Mouse (Mus musculus): ENCODE results near the gene Myl12a.
A peak's percentile ranks its signal among the peaks of the same experiment; 100 is the strongest.

The Myl12a gene

DNA sequence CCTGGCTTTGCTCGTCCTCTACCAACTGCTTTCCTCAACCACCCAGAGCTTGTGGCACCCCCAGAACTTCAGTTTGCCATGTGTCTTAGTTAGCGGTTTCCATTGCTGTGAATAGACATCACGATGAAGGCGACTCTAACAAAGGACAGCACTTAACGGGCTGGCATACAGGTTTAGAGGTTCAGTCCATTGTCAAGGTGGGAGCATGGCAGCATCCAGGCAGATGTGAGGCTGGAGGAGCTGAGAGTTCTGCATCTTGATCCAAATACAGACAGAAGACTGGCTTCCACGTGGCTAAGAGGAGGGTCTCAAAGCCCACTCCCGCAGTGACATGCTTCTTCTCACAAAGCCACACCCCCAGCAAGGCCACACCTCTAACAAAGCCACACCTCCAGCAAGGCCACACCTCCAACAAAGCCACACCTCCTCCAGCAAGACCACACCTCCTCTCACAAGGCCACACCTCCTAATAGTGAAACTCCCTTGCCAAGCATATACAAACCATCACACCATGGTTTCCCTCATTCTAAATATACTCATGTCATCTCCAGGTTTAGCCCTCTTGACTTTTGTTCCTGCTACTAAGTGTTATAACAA, 8.1 kb upstream of the Myl12a start:
- DNase-seq = no peak

DNA sequence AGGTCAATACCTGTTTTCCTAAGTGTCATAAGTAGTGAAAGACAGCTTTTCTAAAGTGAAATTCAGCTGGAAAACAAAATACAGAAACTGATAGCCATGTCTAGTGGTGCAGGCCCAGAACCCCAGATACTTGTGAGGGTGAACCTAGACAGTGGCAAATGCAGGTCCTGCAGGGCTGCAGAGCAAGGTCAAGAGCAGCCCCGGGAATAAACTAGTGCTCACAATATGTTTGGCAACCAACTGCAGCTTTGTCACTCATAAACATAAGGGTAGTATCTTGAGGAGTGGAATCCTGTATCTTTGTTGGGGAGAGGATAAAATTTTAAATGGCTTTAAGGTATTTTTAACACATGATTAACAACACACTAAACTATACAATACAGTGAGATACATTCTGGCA, 7.1 kb upstream of the Myl12a start:
- DNase-seq = no peak

DNA sequence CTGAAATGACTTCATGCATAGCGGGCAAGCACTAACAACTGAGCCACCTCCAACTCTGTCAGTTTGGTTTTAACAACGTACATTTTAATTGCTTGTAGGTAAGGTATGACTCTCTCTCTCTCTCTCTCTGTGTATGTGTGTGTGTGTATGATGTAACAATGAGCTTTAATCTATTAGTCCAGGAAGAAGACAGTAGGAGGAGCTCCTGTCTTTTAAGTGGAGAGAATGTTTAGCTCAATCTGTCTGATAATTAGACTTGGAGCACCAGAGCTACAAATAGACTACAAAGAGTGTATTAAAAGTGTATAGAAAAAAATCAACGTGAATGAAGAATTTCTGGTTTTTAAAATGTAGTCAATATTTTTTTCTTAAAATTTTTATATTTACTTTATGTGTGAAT, 6.0 kb upstream of the Myl12a start:
- DNase-seq = no peak

DNA sequence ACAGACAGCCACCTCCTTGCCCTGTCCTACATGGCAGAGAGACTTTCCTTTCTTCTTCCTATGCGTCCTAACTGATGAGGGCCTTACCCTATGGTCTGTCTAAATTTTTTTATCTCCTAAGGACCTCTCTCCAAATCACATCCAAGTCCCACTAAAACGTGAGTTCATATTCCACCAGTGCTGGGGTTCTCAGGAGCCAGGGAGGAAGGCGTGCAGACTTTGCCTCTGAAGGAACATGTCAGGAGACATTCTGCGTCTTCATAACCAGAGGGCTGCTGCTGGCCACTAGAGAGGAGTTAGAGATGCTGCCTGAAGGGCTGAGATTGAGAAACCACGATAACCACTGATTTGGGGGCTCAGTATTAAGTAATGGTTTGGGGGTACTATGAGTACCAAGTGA, 4.3 kb upstream of the Myl12a start:
- no peak for DNase-seq

DNA sequence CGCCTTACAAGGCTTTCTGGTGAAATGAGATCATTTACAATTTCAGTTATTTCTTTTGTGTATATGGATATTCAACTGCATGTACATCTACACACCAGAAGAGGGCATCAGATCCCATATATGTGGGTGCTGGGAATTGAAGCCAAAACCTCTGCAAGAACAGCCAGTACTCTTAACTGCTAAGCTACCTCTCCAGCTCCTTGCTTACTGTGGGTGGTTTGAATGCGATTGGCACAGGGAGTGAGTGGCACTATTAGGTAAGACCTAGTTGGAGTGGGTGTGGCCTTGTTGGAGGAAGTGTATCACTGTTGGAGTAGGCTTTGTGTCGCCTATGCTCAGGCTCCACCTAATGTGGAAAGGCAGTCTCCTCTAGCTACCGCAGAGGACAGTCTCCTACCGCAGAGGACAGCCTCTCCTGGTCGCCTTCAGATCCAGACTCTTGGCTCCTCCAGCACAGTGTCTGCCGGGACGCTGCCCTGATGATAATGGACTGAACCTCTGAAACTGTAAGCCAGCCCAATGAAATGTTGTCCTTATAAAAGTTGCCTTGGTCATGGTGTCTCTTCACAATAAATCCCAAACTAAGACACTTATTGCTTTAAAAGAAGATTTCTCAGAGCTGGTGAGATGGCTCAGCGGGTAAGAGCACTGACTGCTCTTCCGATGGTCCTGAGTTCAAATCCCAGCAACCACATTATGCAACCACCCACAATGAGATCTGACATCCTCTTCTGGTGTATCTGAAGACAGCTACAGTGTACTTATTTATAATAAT, 1.7 kb upstream of the Myl12a start:
- no peak for DNase-seq

DNA sequence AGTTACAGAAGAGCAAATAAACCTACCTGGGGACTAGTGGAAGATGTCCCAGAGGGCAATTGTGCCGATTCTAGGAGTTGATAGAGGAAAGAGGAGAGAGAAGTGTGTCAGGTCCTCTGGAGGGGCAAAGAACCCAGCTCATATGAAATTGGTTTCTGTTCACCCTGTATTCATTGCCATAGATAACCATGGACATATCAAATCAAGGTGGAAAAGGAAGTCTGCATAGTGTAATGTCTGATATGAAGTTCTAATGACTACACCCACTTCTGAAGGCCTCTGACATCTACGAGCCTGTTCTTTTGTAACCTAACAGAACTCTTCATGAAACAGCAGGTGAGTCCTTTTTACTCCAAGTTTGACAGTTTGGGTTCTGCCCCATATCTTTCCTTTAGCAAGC, 1.0 kb upstream of the Myl12a start:
- no peak for DNase-seq

DNA sequence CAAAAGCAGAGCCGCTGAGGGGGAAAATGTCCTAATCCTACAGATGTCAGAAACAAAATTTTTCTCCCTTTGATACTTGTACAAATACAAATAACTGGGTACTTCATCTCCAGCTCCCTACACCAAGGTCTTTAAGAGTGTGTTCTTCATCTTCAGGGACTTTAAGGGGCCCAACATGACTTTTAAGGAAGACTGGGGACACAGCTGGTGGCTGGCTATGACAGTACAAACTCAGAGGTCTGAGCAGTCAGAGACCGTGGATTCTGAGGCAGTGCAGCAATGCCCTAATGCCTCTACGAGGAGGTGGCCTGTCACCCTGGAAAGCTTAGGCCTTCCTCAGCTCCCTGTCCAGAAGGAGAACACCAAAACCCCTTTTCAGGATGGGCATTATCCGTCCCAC, 434 bp upstream of the Myl12a start:
- DNase-seq = no peak

DNA sequence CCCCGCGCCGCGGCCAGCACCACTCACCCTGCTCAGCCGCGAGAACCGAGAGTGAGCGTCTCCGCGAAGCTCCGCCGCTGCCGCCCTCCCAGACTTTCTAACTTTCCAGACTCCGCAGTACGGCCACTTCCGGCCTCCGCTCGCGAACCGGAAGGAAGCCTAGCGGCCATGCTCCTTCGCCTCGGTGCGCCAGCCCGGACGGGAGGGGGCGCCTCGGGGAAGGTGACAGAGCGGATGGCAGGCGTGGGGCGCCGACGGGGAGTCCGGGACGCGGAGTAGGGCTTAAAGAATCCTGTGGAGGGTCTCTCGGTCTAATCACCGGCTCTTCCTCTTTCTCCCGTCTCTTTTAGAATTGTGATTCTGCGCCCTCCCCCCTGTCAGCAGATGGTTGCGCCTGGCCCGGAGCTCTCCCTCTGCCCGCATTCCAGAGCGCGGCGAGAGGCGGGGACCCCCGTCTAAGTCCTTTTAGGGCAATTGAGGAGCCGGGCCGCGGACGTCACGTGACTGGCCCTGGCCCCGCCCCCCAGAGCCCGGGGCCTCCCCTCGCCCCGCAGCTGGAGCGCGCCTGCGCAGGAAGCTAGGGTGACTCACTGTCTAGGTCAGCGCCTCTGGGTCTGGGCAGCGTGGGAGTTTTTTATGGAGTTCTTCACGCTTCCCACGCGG, 466 bp downstream of the Myl12a start, which contains the start of gene Myom1:
Gene Myom1, plus strand, starts transcription at position 553 of the 663 bp plus-strand sequence.
- DNase-seq = peak; percentile 99

DNA sequence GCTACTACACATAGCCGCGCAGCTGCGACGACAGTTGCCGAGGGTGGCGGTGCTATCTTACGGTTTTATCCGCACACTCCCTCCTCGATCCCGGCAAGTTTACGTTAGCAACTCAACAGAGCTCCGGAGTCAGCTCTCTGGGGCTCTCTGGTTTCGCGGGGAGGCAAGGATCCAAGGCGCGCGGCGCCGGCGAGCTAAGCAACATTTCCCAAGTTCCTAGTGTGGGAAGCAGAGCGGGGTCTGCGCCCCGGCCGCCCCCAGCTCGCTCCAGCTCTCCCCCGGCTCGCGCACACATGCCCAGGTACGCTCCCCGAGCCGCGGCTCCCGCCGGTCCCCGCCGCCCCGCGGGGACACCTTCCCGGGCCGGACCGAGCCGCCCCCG, 988 bp downstream of the Myl12a start:
- peak; percentile 69 for DNase-seq

DNA sequence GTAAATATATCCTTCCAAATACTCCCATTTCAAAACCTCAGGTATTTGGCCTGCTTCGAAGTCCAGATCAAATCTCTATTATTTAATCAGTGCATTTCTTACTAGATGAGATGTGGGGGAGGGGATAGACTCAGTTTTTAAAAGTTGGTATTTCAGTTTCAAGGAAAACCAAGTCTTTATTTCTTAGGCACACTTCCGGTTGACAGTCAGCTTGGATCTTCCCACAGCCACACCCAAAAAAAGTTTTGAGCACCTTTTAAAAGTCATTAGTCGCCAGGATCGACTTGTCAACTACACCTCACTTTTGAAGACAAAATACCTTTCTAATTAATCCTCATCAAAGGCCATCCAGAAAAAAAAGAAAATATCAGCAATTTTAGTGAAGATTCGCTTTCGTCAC, 1.6 kb downstream of the Myl12a start:
- no peak for DNase-seq

DNA sequence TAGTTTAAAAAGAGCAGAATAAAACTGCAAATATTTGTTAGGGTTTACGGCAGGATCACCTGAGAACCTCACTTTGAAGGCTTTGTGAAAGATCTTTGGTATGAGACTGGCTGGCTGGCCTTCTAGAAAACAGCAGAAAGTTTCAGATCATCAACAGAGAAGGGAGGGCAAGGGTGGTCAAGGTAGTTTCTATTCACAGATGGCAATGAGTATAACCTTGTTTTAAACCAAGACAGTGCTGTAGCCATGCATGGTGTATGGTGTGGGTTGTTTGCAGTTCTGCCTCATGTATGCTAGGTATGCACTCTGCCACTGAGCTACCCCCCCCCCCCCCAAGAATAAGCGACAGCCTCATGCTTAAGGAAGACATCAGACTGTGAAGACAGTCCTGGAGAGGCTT, 2.4 kb downstream of the Myl12a start:
- no peak for DNase-seq

DNA sequence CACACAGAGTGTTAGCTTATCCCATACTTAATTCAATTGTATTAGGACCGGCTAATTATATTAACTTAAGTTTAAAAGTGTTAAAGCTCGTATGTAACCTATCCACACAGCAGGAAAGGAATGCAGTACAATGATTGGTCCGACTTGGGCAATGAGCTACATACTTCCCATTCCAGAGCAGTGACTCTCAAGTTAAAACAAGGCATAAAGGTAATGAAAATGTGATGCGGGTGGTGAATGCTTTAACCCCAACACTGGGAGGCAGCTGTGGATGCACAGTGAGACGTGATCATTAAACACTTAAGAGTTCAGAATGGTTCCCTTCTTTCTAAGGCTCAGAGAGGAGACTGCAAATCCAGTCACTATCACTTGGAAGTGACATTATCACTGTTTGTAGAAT, 3.5 kb downstream of the Myl12a start:
- no peak for DNase-seq

DNA sequence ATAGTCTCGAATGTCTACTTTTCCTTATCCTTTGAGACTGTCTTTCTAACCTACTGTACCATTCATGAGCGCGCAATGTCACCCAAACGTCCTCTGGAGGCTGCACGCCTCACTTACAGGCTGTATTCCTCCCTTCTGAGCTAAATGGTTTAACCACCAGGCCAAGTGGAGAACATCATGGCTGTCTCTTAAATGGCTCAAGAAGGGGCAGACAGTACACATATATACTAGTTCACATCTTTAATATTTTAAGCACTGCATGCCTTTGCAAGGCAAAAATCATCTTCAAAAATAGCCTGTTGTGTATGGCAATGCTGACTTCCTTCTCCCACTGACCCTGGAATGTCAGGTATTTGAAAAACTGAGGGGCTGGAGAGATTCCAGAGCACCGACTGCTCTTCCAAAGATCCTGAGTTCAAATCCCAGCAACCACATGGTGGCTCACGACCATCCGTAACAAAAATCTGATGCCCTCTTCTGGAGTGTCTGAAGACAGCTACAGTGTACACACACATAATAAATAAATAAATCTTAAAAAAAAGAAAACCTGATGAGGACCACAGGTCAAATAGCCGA, 4.2 kb downstream of the Myl12a start:
- no peak for DNase-seq

DNA sequence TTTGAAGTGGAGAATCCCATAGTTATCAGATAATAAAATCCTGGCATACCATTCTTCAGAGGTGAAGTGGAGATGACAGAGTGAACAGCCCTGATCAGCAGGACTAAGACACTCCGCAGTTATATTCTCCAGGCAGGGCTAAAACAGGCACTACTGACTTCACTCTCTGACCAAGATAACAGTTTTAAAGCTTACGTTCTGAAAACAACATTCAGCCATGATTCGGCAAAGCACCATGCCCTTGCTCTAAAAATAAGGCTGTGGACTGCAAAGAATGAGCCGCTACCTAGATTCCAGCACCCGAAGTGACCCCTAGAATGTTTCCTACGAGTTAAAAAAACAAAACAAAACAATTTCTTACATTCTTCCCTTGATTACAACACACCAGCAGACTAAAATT, 4.8 kb downstream of the Myl12a start:
- no peak for DNase-seq

DNA sequence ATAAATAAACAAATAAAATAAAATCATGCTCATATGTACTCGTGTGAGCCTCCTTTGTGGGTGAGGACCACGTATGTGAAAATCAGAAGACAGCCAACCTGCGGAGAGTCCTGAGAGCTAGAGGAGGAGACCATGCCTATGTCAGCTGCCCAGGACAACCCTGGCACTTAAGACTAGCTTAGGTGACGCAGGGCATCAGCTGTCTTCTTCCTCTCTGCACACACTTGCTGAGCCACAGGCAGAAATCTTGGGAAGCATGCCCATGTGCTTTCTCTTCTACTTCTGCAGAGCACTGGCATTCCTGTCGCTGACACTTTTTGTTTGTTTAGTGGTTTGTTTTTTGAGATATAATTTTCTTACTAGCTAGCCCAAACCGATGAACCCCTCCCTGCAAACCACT, 7.1 kb downstream of the Myl12a start:
- DNase-seq = no peak

DNA sequence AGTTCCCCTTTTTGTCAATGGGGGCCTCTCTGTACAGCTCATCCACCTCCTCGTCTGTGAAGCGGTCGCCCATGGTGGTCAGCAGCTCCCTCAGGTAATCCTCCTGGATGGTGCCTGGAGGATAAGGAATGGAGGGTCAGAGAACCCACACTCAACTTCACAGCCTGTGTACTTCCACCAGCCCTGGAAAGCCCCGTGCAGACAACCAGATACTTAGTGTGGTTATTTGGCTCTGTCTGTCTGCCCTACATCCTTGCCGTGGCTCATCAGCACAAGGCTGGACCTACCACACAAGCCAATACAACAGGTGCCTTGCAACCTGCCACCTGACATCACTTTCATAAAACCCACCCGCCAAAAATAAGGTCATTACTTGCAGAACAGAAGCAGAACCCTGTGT, 8.0 kb downstream of the Myl12a start:
- no peak for DNase-seq

DNA sequence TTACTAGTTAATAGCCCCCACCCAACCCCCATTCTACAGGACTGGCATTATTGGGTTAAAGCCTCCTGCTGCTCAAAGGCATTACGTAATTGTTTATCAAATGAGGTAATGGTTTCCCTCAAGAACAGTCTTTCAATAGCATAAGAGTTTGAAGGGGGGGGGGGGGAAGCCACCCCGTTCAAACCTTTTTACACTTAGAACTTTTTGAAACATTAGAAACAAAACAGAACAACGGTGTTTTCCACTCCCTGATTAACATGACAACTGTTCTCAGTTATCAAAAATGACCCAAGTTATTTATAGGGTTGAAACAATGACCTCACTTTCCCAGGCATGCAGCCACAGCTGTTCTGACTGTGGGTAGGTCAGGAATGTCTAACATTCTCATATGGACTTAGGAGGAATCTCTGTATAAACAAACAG, 9.3 kb downstream of the Myl12a start:
- no peak for DNase-seq

DNA sequence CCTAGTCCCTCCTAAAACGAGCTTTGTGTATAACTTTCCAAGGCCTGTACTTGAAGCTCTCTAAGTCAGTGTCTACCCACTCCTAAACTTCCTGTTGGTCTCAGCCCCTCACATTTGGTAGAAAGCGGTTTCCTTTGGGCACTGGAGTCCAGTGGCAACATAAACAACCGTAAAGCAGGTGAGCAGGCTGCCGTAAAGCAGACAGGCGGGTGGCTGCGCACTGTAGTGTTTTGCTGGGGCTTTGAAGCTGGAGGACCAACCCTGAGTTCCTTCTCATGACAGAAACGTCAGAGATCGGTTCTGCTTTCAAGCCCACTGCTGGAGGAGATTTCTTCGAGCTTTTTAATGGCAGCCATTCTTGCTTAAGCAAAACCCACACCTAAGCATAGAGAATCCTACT, 10.0 kb downstream of the Myl12a start:
- no peak for DNase-seq

DNA sequence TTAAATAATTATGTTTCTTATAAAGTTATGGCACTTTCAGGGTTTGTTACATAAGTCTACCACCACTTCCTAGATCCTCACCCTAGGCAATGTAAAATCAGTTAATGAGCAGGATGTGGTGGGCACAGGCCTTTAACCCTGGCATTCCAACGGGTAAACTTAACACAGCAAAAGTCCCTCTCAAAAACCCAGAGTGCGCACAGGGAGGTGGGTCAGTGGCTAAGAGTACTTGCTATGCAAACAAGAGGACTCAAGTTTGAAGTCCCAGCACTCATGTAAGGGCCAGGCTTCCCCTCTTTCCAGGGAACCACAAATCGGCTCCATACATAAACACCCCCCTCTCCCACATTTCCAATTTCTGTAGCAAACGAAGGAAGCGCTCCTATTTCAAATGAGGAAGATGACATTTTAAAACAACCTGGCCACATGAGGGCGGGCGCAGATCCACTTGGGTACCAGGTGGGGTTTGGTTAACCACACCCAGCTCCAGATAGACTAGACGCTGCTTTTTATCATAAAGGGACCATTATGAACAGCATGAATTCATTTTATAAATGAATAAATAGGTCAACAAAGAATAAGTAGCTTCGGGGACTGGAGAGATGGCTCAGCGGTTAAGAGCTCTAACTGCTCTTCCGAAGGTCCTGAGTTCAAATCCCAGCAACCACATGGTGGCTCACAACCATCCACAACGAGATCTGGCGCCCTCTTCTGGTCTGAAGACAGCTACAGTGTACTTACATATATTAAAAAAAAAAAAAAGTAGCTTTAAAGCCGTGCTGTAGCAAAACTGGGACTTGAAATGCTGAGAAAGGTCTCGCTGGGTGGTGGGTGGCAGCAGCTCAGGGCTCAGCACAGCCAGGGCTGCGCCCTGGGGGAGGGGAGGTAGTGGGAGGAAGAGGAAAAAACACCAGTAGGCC, 10.7 kb downstream of the Myl12a start:
- DNase-seq = peak; percentile 50

DNA sequence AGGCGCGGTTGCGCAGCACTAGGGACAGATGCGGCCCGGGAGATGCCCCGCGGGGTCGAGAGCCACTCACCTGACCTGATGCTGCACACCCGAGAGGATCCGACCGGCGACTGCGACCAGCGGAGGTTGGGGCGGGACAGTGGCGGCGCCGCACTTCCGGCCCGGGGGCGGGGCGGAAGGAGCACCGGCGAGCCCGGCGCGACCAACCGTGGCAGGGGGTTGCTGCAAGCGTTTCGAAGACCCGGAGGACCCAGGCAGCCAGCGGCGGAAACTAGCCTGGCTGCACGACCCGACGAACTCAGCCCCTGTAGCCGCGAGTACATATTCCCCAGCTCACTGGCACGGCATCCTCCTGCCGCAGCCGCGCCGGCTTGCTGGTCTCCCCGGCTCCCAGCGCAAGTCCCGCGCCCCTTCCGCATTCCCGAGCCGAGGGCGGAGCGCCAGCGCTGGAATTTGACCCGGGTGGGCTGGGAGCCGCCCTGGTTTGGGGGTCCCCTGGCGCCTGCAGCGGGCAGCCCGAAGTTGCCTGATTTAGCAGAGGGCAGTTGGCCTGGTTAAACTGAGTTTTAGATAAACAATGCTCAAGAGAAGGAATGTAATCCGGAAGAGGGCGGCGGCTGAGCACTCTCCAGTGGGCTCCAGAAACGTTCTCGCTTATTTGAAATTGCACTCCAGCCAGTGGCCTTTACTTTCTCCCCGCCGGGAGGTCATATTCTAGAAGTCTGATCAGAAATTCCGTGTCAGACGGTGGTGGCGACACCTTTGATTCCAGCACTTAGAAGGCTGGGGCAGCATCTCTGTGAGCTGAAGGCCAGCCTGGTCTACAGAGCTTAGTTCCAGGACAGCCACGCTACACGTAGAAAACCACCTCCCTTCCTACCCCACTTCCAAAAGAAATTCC, 12.0 kb downstream of the Myl12a start:
- peak; percentile 85 for DNase-seq

DNA sequence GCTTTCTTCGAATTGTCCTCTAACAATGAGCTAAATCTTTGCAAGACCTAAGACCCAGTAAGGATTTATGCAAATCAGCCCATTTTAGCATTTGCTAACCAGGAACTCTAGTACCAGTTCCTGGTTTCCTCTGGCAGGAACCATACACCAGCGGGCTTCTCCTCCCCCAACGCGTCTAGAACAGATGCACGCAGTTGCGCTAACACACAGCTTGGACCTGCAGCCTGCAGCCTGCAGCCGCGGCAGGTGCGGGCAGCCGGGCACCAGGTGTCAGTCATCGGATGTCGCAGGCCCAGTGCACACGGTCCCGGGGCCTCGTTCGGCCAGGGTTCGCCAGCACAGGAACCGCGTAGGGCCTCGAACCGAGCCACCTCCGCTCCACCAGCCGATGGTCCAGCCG, 12.7 kb downstream of the Myl12a start:
- no peak for DNase-seq

DNA sequence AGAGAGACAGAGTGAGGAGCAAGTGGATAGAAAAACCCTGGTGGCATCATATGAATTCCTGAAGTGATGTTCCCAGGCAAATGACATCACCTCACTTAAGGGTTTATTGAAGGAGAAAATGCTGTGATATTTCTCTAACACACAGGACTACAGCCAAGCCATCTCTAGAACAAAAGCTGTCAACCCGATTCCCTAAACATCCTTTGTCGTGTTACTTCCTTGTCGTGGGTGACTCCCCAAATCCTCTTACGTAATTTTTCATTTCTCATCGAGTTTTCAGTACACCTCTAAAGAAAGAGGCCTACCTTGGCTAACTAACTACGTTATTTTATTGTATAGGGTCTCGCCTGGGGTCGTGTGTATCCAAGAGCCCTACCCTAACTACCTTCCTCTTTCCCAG, 13.2 kb downstream of the Myl12a start:
- no peak for DNase-seq
